Mouse (Mus musculus) adrenal gland, postnatal 4 days (tissue): ENCODE measurements around the gene Asb8. TPM values are rescaled to one million over a fixed set of nuclear protein-coding genes. Genes with fewer than 3 reads are reported as not detected.

Experiments
- DNase-seq, 2 experiments: peaks; one replicate each; pipeline ENCODE4 v3.0.0; 2021 to 2022; ENCODE audit warnings: low spot score in 2 of 2, mixed read lengths in 2 of 2
- total RNA-seq, 2 experiments: library from RNA; stranded (reverse); gene quantifications; 2 replicates each; pipeline ENCODE4 v1.2.3; 2021

The Asb8 gene
- total RNA-seq, 2 experiments from 2014 or later = 48.6 to 50.3 TPM

- no peak for DNase-seq
Observed at GRCm38 (mm10) chr15:98088889-98089288, 76.5 kb downstream of the Asb8 start.

Other genes starting within 250 kb of the Asb8 start
- gene Tmem106c, start 201.4 kb downstream of the Asb8 start, total RNA-seq = 10 to 100 TPM; 69.8 to 70.7 TPM
- gene Col2a1, start 160.9 kb downstream of the Asb8 start, total RNA-seq = 1 to 10 TPM; 3.8 TPM
- gene Pfkm, start 73.0 kb downstream of the Asb8 start, total RNA-seq = 10 to 100 TPM; 76.5 to 88.7 TPM
- 10 to 100 TPM; 26.0 to 28.8 TPM for gene Senp1, start 71.9 kb downstream of the Asb8 start, total RNA-seq
- gene Ccdc184, start 1.5 kb upstream of the Asb8 start, total RNA-seq = 1 to 10 TPM; 2.0 TPM
- gene Olfr288, start 29.9 kb upstream of the Asb8 start, total RNA-seq = not detected
- gene Gm44579, start 55.4 kb upstream of the Asb8 start, total RNA-seq = not detected
- not detected for gene Olfr287, start 55.4 kb upstream of the Asb8 start, total RNA-seq
- not detected for gene Olfr286, start 68.8 kb upstream of the Asb8 start, total RNA-seq
- not detected for gene H1fnt, start 91.7 kb upstream of the Asb8 start, total RNA-seq
- 1 to 10 TPM; 8.4 to 8.8 TPM for gene Zfp641, start 130.5 kb upstream of the Asb8 start, total RNA-seq
- not detected for gene Olfr285, start 151.7 kb upstream of the Asb8 start, total RNA-seq
- not detected for gene Olfr284, start 175.4 kb upstream of the Asb8 start, total RNA-seq
- gene Olfr283, start 215.3 kb upstream of the Asb8 start, total RNA-seq = not detected